Mouse (Mus musculus): ENCODE measurements around the gene Tex33. TPM values are rescaled to one million over a fixed set of nuclear protein-coding genes. Genes with fewer than 3 reads are reported as not detected.

The Tex33 gene
- polyA plus RNA-seq (2015; fragmentation: Nextera tagmentation; extraction: Ambion mirVana): not detected in 2 replicates

DNA sequence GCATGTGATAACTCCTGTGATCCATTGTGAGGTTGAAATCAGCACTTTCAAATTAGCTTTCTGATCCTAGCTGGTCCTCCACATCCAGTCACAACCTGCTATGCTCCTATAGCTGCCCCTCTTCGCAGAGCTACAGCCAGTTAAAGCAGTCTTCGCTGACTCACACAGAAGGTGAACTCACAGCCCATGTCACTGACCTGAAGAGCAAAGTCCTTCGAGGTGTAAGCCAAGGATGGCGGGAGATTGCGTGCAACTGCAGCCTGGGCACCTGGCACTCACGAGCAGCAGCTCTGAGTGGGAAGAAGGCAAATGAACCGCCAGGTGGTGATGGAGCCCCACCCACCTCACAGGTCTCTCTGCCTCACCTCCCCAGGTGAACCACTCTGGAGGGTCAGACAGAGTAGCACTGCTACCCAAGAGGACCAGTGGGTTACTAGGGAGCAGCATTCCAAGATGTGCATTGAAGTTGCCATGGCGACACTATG lies at the start of gene Tex33:
TSS of gene Tex33 (minus strand) at position 435 of the 485 bp plus-strand sequence.
- no peaks in the 10 kb centered on the region for H3K27me3 ChIP-seq (ENCODE audit: insufficient read depth, low read length)
- WGBS (ENCODE audit: insufficient replicate concordance): 80% methylated on average over 8 of the region's 8 CpGs
- TF ChIP-seq CTCF (IDR thresholded peaks at IDR 0.05; ENCODE audit: low read depth) (no peak), EP300 (IDR thresholded peaks at IDR 0.05; ENCODE audit: low read depth) (no peak)

DNA sequence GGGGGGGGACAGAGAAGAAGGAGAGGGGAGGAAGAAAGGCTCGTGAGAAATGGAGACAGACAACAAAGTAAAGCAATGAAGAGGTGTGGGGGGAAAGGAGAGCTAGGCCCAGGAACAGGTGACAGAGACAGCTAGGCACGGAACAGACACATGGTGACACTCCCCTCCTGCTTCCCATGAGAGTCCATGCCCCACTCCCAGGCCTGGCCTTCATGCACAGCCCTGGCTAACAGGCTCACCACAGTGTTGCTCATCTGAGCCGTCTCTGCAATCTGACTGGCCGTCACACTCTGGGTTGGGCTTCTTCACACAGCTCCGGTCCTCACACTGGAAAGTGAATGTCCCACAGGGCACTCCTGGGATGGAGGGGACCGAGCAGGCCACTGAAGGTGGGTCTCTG lies 48.1 kb upstream of the Tex33 start:
- WGBS (ENCODE audit: insufficient replicate concordance): 65% methylated on average over 6 of the region's 6 CpGs
- Histone ChIP-seq H3K36me3 (replicated peaks; ENCODE audit: insufficient read depth, low read length) (peaks cover 15% of the 10 kb centered on the region), H3K27me3 (ENCODE audit: insufficient read depth, low read length) (no peaks in the 10 kb centered on the region), H3K4me1 (ENCODE audit: insufficient read depth) (peaks cover 5% of the 10 kb centered on the region), H3K4me3 (ENCODE audit: low read depth, low read length) (no peak overlapping the region), H3K9ac (replicated peaks) (no peak overlapping the region), H3K4me2 (ENCODE audit: low read depth, low read length) (no peak overlapping the region), H3K9me3 (ENCODE audit: low read length) (no peaks in the 10 kb centered on the region), H3K27ac (ENCODE audit: low read depth) (no peak overlapping the region)
- DNase-seq (no peak), ATAC-seq (no peak)
- TF ChIP-seq CTCF (IDR thresholded peaks at IDR 0.05; ENCODE audit: low read depth) (no peak), EP300 (IDR thresholded peaks at IDR 0.05; ENCODE audit: low read depth) (no peak)

More for the DNA sequence above, at the start of gene Tex33:
- Histone ChIP-seq H3K9ac (replicated peaks) (no peak within 1 kb of the TSS), H3K36me3 (replicated peaks; ENCODE audit: insufficient read depth, low read length) (peaks cover 9% of the 10 kb centered on the region; the same call in 1 of the 2 replicates), H3K9me3 (ENCODE audit: low read length) (no peaks in the 10 kb centered on the region), H3K4me3 (ENCODE audit: low read depth, low read length) (no peak within 1 kb of the TSS), H3K4me1 (ENCODE audit: insufficient read depth) (0 out of 2 replicates have a peak, but pooled peaks cover under 1% of the 10 kb centered on the region), H3K27ac (ENCODE audit: low read depth) (no peak within 1 kb of the TSS), H3K4me2 (ENCODE audit: low read depth, low read length) (no peak within 1 kb of the TSS)
- ATAC-seq (no peak), DNase-seq (no peak)

DNA sequence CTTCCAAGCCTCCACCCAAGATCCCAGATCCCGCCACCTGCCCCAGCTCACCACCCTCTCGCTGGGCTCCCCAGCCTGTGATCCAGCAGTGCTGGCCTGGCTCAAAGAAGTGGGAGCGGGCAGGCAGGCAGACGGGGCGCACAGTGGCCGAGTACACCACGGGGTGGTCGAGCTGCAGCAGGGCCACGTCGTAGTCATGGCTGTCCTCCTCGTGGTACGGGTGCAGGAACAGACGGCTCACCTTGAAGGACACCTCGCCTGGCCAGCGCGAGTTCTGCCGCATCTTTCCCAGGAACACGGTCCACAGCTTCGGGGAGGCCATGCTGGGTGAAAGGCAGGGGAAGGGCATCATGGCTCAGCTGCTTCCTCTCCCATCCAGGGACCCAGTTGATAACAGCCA lies 46.5 kb upstream of the Tex33 start:
- H3K9me3 ChIP-seq (ENCODE audit: low read length): no peaks in the 10 kb centered on the region
- no peak for DNase-seq
- peaks cover 15% of the 10 kb centered on the region for H3K36me3 ChIP-seq (replicated peaks; ENCODE audit: insufficient read depth, low read length)
- H3K27me3 ChIP-seq (ENCODE audit: insufficient read depth, low read length): no peaks in the 10 kb centered on the region
- no peak overlapping the region for H3K4me3 ChIP-seq (ENCODE audit: low read depth, low read length)
- H3K4me1 ChIP-seq (ENCODE audit: insufficient read depth): peaks cover 6% of the 10 kb centered on the region
- H3K4me2 ChIP-seq (ENCODE audit: low read depth, low read length): no peak overlapping the region
- WGBS (ENCODE audit: insufficient replicate concordance): 87% methylated on average over 19 of the region's 19 CpGs
- no peak for ATAC-seq
- H3K27ac ChIP-seq (ENCODE audit: low read depth): no peak overlapping the region
- H3K9ac ChIP-seq (replicated peaks): no peak overlapping the region
- TF ChIP-seq EP300 (IDR thresholded peaks at IDR 0.05; ENCODE audit: low read depth) (no peak), CTCF (IDR thresholded peaks at IDR 0.05; ENCODE audit: low read depth) (no peak)

DNA sequence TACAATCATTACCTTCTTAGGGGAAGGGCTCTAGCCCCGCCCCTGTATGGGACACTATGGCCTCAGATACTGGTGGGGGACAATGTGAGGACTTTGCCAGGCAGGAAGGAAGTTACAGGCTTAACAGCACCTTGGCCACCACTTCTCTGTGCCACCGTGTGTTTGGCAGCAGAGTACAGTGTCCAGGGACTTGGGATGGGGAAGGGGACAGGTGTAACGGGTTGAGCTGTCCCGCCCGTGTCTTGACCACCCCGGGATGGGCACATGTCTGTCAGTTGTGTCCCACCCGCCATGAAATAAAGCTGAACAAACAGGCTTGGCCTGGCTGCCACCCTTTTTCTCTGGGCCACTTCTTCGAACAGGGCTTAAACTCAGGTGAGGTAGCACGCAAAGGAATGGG lies 43.3 kb upstream of the Tex33 start:
- TF ChIP-seq CTCF (IDR thresholded peaks at IDR 0.05; ENCODE audit: low read depth) (no peak), EP300 (IDR thresholded peaks at IDR 0.05; ENCODE audit: low read depth) (no peak)
- Histone ChIP-seq H3K27me3 (ENCODE audit: insufficient read depth, low read length) (peaks cover 3% of the 10 kb centered on the region; the same call in 1 of the 2 replicates), H3K4me3 (ENCODE audit: low read depth, low read length) (no peak overlapping the region), H3K36me3 (replicated peaks; ENCODE audit: insufficient read depth, low read length) (peaks cover 15% of the 10 kb centered on the region), H3K9me3 (ENCODE audit: low read length) (no peaks in the 10 kb centered on the region), H3K4me2 (ENCODE audit: low read depth, low read length) (no peak overlapping the region), H3K4me1 (ENCODE audit: insufficient read depth) (peaks cover 13% of the 10 kb centered on the region), H3K27ac (ENCODE audit: low read depth) (no peak overlapping the region), H3K9ac (replicated peaks) (no peak overlapping the region)
- DNase-seq (no peak), ATAC-seq (no peak)
- WGBS (ENCODE audit: insufficient replicate concordance): 72% methylated on average over 9 of the region's 9 CpGs

DNA sequence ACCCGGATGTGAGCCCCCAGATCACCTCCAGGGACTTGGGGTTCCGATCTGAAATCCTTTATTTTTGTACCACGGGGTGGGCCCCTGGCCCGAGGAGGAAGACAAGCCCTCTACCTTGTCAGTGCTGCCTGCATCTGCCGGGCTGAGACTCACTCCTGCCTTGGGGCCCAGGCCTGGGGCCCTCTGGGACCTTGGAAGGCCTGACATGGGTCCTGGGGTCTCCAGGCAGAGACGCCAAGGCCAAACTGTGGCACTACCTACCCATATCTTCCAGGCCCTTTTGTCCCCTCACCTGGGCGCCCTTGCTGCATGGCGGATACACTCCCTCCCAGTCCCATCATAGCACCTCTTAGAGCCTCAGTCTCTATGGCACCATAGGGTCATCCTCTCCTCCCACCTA lies 42.8 kb upstream of the Tex33 start:
- Histone ChIP-seq H3K4me3 (ENCODE audit: low read depth, low read length) (no peak overlapping the region), H3K9ac (replicated peaks) (no peak overlapping the region), H3K9me3 (ENCODE audit: low read length) (no peaks in the 10 kb centered on the region), H3K4me1 (ENCODE audit: insufficient read depth) (peaks cover 13% of the 10 kb centered on the region), H3K27ac (ENCODE audit: low read depth) (no peak overlapping the region; the same call in 1 of the 2 replicates), H3K4me2 (ENCODE audit: low read depth, low read length) (no peak overlapping the region), H3K36me3 (replicated peaks; ENCODE audit: insufficient read depth, low read length) (peaks cover 11% of the 10 kb centered on the region), H3K27me3 (ENCODE audit: insufficient read depth, low read length) (peaks cover 3% of the 10 kb centered on the region; the same call in 1 of the 2 replicates)
- DNase-seq (no peak), ATAC-seq (no peak)
- no peak for TF ChIP-seq CTCF (IDR thresholded peaks at IDR 0.05; ENCODE audit: low read depth)
- TF ChIP-seq EP300 (IDR thresholded peaks at IDR 0.05; ENCODE audit: low read depth): no peak
- 61% methylated on average over 8 of the region's 8 CpGs for WGBS (ENCODE audit: insufficient replicate concordance)

DNA sequence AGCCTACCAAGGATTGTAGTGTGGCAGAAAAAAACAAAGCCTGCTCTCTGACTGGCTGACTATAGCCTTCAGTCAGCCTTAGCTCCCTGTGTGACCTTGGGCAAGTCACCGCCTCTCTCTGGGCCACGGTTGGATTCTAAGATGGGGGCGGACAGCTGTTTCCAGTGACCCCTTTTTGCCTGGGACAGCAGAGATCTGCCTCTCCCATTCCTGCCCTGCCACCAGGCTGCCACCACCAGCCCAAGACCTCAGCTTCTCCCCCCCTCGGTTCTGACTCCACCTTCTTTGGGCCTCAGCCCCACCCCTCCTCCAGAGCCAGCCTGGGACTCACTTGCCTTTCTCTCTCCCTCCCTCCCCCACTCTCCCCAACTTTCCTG lies 42.3 kb upstream of the Tex33 start:
- Histone ChIP-seq H3K9ac (replicated peaks) (no peak overlapping the region), H3K4me2 (ENCODE audit: low read depth, low read length) (no peak overlapping the region), H3K27me3 (ENCODE audit: insufficient read depth, low read length) (peaks cover 3% of the 10 kb centered on the region; the same call in 1 of the 2 replicates), H3K9me3 (ENCODE audit: low read length) (no peaks in the 10 kb centered on the region), H3K27ac (ENCODE audit: low read depth) (peak overlapping the region; percentile 51; the same call in 1 of the 2 replicates), H3K4me1 (ENCODE audit: insufficient read depth) (peaks cover 13% of the 10 kb centered on the region), H3K36me3 (replicated peaks; ENCODE audit: insufficient read depth, low read length) (peaks cover 11% of the 10 kb centered on the region; the same call in 1 of the 2 replicates), H3K4me3 (ENCODE audit: low read depth, low read length) (no peak overlapping the region)
- ATAC-seq: no peak
- no peak for TF ChIP-seq CTCF (IDR thresholded peaks at IDR 0.05; ENCODE audit: low read depth)
- TF ChIP-seq EP300 (IDR thresholded peaks at IDR 0.05; ENCODE audit: low read depth): no peak
- 50% methylated on average over 4 of the region's 4 CpGs for WGBS (ENCODE audit: insufficient replicate concordance)
- DNase-seq: no peak
